Mouse (Mus musculus): ENCODE measurements at regions not wholly inside any gene's neighbourhood (a gene's known extent, or its start where the extent isn't known, plus 50 kb on each side); places are given as distances from the start of the nearest gene placed in this dataset.
A peak's percentile ranks its signal among the peaks of the same experiment; 100 is the strongest.

DNA sequence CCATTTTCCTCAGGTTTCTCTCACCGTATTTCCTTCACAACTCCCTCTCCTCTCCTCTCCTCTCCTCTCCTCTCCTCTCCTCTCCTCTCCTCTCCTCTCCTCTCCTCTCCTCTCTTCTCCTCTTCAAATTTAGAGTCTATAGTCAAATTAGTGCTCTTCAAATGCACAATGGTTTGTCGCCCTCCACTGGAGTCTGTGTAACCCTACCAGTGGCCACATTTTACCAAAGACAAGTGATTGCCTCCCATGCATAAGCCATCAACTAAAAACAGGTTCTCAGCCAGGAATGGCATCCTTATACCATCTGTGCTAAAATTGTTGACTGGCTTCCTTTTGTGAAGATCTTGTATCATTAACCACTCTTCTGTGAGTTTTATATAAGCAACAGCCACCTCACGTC lies 979.5 kb upstream of the Adam24 start:
- peak; percentile 20 to 25 for DNase-seq (ENCODE audit: low spot score in 2 of 2)

DNA sequence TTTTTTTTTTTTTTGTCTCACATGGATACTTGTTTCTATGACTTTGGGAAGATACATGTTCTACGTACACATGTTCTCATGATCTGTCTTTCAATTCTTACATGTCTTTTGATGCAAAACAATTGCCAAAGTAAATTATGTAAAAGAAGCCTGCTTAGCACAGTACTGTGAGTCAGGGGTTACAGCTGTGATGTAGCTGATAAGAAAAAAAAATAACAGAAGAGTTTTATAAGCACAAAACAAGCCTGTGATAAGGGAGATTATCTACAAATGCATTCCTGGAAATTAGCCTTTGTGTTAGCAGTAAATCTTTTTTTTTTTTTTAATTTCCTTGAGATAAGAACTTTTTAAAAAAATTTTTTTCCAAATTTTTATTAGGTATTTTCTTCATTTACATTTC lies 969.0 kb upstream of the Adam24 start:
- no peak for DNase-seq (ENCODE audit: low spot score in 2 of 2)

GRCm38 (mm10) chr8:39742377-39742776 lies 932.5 kb upstream of the Adam24 start:
- DNase-seq (ENCODE audit: low spot score in 2 of 2), result peak in 1 of 2 experiments; percentile 26

DNA sequence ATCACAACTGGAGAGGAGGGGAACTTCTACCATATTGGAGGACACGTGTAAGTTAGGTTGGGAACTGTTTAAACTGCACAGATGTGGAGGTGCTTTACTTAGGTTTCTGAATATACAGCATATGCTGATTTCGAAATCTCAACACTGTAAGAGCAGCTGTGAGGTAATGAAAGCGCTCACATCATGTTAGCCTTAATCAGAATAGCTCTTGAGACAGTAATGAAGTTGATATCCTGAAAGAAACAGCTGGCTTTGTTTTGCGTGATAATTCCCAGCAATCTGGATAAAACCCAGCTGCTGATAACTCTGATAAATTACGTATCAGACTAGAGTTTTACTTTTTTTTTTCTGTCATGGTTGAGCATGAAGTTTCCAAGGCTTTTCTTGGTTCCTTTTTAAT lies 928.7 kb upstream of the Adam24 start:
- no peak for DNase-seq (ENCODE audit: low spot score in 2 of 2)

GRCm38 (mm10) chr8:39759905-39760304 lies 915.0 kb upstream of the Adam24 start:
- DNase-seq (ENCODE audit: low spot score in 2 of 2), result no peak

- DNase-seq (ENCODE audit: low spot score in 2 of 2), result no peak
Observed at GRCm38 (mm10) chr8:39779449-39779848, 895.4 kb upstream of the Adam24 start.

GRCm38 (mm10) chr8:39780169-39780568 lies 894.7 kb upstream of the Adam24 start:
- DNase-seq (ENCODE audit: low spot score in 2 of 2), result no peak

- no peak for DNase-seq (ENCODE audit: low spot score in 2 of 2)
Observed at GRCm38 (mm10) chr8:39781424-39782161, 893.3 kb upstream of the Adam24 start.

GRCm38 (mm10) chr8:39782162-39782530 lies 892.7 kb upstream of the Adam24 start:
- no peak for DNase-seq (ENCODE audit: low spot score in 2 of 2)
